Mouse (Mus musculus) spleen, adult 2 months (tissue): ENCODE data around the gene Gm49336. TPM values are rescaled to one million over a fixed set of nuclear protein-coding genes. Genes with fewer than 3 reads are reported as not detected.
A peak's percentile ranks its signal among the peaks of the same experiment; 100 is the strongest.

Experiments used
- DNase-seq, 2 experiments: peaks; one replicate each; pipeline versions ENCODE4 v3.0.0 to v3.0.0-alpha.2; 2012 to 2021; ENCODE audit warnings: low spot score in 2 of 2, low read depth in 1 of 2
- H3K27ac ChIP-seq: fragments of 200-500 bp; 2 replicates; pipeline ENCODE4 v1.5.1; 2012; ENCODE audit warnings: low read length, inconsistent platforms; ENCODE audit not compliant: insufficient read depth
- H3K27me3 ChIP-seq: fragments of 200-500 bp; 2 replicates; pipeline ENCODE4 v1.6.1; 2012; ENCODE audit warnings: mild to moderate bottlenecking, moderate library complexity, low read length, inconsistent platforms; ENCODE audit not compliant: control insufficient read depth, insufficient read depth
- H3K36me3 ChIP-seq: fragments of 200-500 bp; 2 replicates; pipeline ENCODE4 v1.6.1; 2012; ENCODE audit warnings: mild to moderate bottlenecking, low read length, inconsistent platforms; ENCODE audit not compliant: control insufficient read depth, insufficient read depth
- H3K4me1 ChIP-seq: fragments of 200-500 bp; 2 replicates; pipeline ENCODE4 v1.6.1; 2011; ENCODE audit warnings: inconsistent platforms; ENCODE audit not compliant: control insufficient read depth, insufficient read depth, insufficient read length
- H3K4me3 ChIP-seq: fragments of 200-500 bp; 2 replicates; pipeline ENCODE4 v1.5.1; 2011; ENCODE audit warnings: mild to moderate bottlenecking, inconsistent platforms; ENCODE audit not compliant: insufficient read depth, insufficient read length; ENCODE audit errors: extremely low read depth
- CTCF ChIP-seq: fragments of 200-500 bp; IDR thresholded peaks from 2 replicates; pipeline ENCODE4 v1.5.1; 2011; ENCODE audit warnings: mild to moderate bottlenecking, inconsistent platforms; ENCODE audit not compliant: insufficient read depth, insufficient read length, insufficient replicate concordance; ENCODE audit errors: extremely low read depth
- POLR2A ChIP-seq: fragments of 200-500 bp; IDR thresholded peaks from 2 replicates; pipeline ENCODE4 v1.6.1; 2011; ENCODE audit warnings: low read depth, low read length, inconsistent platforms
- WGBS: fragments of 180-500 bp; shearing (Covaris S2); methylation state at CpG from one replicate; pipeline ENCODE4 v1.1.7; 2018; 5-methylcytosine and 5-hydroxymethylcytosine counted together
- polyA plus RNA-seq: library from polyadenylated mRNA; depleted of rRNA; stranded (reverse); fragments of >200 nt; gene quantifications from 2 replicates; pipeline ENCODE4 v1.2.3, GENCODE M21; 2012; rRNA removed

Gm49336 gene
- polyA plus RNA-seq, 1 experiment, result 11.9 TPM

DNA sequence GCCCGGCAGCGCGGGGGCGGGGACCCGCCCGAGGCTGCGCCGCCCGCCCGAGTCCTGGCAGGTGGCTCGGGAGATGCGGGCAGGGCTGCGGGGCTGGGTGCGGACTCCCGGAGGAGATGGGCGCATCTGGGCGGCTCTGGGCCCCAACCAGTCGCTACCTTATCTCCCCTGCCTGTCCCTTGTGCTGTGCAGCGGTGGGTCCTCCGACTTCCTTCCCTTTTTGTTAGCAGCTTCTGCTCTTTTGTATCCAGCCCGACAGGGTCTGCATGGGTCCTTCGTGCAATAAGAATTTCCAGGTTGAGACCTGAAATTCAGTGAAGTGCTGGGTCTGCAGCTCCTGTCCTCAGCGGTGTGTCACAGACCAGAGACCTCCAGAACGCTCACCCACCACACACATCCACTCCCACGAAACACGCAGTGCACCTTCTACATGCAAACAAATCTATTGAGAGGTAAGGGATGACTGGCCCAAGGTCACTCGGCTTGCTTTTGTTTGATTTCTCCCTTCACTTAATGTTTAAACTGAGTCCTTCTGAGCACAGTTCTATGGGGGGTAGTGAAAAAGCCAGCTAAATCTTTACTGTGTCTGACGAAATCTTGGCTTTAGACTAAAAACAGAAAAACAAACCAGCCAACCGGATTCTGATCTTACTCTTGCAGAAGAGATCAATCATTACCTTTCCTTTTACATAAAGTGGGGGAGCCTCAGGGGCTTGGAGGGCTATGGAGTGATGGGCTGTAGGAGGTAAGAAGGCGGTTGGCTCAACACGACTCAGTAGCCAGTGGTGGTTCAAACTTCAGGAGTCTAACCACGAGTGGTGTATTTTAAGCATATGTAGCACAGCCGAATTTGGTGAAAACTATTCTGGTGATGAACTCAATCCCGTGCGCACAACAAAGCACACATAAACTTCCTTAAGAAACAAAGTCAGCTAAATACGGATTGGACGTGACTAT, 73.4 kb downstream of the Gm49336 start:
- peak overlapping the region; percentile 46; the same call in 1 of the 2 replicates for H3K4me3 ChIP-seq
- no peak for DNase-seq
- H3K4me1 ChIP-seq, result peaks cover 4% of the 10 kb centered on the region; the same call in 1 of the 2 replicates
- no peak overlapping the region for H3K27ac ChIP-seq
- TF ChIP-seq POLR2A, result no peak
- no peak for TF ChIP-seq CTCF
- 14% methylated on average over 37 of the region's 37 CpGs for WGBS
- H3K36me3 ChIP-seq, result no peaks in the 10 kb centered on the region
- peaks cover 11% of the 10 kb centered on the region for H3K27me3 ChIP-seq

DNA sequence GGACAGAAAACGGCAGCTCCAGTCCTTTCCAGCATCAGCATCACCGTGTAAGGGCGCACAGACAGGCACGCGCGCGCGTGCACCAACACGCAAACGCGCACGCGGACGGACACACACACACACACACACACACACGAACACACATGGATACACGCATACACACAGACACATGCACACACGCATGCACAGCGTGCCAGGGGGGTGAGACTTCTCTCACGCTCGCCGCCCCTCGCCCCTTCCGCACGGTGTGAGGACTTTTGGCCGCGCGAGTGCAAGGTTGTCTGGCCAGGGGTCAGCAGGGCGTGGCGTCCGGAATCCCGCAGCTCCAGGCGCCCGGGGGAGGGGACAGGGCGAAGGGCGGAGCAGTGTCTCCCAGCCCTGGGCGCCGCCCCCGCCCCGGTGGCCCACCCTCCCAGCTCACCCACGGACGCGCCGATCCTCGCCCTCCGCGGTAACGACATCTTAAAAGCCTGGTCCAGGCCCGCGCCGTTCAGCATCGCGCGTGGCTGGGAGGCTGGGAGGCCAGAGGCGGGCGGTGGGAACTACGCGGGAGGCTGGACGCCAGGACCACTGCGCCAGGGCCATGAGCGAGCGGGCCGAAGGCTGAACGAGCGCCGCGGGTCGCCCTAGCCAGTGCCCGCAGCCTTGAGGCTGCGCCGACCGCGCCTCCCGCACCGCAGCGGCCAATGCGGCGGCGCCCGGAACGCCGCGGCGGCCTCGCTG, 74.3 kb downstream of the Gm49336 start:
- Histone ChIP-seq H3K4me1 (peaks cover 4% of the 10 kb centered on the region; the same call in 1 of the 2 replicates), H3K36me3 (no peaks in the 10 kb centered on the region), H3K4me3 (peak overlapping the region; percentile 46), H3K27me3 (peaks cover 11% of the 10 kb centered on the region), H3K27ac (no peak overlapping the region)
- WGBS, result 2% methylated on average over 83 of the region's 84 CpGs
- no peak for TF ChIP-seq POLR2A
- no peak for TF ChIP-seq CTCF
- no peak for DNase-seq

DNA sequence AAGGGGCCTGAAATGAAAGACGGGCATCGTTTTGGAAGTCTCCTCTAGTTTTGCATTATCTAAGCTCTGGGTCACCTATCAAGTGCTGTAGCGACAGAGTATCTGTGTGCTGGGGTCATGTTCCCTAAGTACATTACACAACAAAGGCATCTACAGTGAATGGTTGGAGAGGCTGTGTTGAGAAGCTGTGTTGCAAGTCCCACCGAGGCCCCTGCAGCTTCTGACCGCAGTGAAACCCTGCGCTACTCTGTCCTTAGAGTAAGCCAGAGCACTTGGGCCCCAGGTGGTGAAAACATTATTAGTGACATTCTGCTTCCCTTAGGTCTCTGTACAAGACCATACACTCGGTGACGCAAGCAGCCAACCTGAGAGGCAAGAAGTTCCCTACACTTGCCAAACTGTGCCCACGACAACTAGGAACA, 74.8 kb downstream of the Gm49336 start:
- TF ChIP-seq CTCF (no peak), POLR2A (no peak)
- WGBS, result 28% methylated on average over 9 of the region's 9 CpGs
- peak overlapping the region; percentile 46; the same call in 1 of the 2 replicates for H3K4me3 ChIP-seq
- H3K27ac ChIP-seq, result no peak overlapping the region
- H3K4me1 ChIP-seq, result peaks cover 4% of the 10 kb centered on the region; the same call in 1 of the 2 replicates
- DNase-seq, result no peak
- peaks cover 11% of the 10 kb centered on the region for H3K27me3 ChIP-seq
- no peaks in the 10 kb centered on the region for H3K36me3 ChIP-seq

DNA sequence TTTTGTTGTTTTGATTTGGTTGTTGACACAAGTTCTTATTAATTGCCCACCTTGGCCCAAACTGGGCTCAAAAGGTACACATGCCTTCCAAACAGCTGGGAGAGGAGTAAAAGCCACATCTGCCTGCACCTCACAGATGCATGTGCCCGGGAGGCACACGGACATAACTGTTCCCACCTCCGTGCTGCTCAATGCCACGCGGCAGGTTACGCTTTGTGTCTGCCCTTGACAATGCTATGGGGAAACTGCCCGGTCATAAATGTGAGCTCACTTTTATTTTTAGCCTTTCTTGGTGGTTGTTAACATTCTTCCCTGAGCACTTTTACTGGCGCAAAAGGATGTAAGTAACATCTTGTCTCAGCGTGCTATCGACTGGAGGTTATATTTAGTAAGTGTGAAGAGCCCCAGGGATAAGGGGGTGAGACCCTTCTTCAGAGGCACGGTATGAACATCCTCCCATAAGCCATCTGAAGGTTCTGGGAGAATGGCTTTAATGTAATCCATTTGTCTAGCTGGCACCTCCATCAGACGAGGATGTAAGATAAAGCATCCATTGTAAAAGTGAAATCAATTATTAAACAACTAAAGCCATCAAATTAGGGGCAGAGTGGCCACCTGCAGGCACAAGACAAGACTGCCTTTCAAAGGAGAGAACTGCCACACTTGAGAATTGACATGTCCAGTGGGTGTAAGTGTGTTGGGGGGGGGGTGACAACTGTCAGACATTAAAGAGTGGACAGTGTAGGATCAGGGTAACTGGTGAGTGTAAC, 78.8 kb downstream of the Gm49336 start:
- DNase-seq, result no peak
- Histone ChIP-seq H3K27ac (no peak overlapping the region), H3K4me3 (no peak overlapping the region), H3K4me1 (peaks cover 4% of the 10 kb centered on the region; the same call in 1 of the 2 replicates), H3K36me3 (no peaks in the 10 kb centered on the region), H3K27me3 (peaks cover 8% of the 10 kb centered on the region)
- TF ChIP-seq POLR2A (no peak), CTCF (no peak)
- 67% methylated on average over 12 of the region's 12 CpGs for WGBS

DNA sequence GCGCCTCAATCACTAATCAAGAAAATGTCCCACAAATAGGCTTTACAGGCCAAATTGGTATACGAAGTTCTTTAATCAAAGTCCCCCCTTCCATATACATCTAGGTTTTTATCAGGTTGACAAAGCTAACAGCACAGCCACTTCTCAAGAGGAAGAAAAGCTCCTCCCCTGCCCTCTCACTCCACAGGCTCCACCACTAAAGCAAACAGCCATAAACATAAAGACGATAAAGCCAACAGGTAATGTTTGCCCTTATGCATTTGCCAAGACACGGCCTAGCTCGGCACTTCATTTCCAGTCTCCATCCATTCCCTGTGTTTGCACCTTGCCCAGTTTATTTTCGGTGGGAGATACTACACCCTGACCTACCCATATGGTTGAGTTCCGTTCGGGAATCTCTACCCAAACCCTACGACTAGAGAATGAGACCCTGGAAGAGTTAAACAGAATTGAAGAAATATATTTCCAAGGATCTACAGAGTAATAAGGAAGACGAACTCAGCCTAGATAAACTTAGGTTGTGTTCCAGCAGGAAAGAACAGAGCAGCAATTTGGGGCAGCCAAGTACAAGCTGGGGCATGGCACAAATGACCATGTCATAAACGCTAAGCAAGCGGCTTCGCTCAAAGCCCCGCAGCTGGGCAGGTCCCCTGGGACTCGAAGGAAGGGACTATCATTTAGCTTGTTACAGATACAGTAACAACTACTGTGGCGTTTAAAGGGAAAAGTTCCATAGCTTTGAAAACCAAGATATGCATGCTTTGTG, 80.3 kb downstream of the Gm49336 start:
- Histone ChIP-seq H3K36me3 (no peaks in the 10 kb centered on the region), H3K27ac (no peak overlapping the region), H3K4me3 (no peak overlapping the region), H3K27me3 (0 out of 2 replicates have a peak, but pooled peaks cover 2% of the 10 kb centered on the region), H3K4me1 (no peaks in the 10 kb centered on the region)
- no peak for DNase-seq
- 85% methylated on average over 16 of the region's 16 CpGs for WGBS
- no peak for TF ChIP-seq CTCF
- no peak for TF ChIP-seq POLR2A

DNA sequence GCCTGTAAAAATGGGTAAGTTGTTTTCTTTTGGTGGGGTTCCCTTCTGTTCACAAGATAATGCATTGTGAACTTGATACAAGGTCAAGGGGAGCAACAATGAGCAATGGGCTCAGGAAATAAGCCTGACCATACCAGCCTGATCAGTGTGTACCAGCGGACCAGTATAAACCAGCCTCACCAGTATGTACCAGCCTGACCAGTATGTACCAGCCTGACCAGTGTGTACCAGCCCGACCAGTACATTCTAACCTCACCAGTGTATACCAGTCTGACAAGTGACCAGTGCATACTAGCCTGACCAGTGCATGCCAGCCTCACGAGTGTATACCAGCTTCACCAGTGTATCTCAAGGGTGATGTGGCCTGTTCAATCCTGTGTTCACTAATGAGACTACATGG, 87.9 kb downstream of the Gm49336 start:
- TF ChIP-seq POLR2A (no peak), CTCF (no peak)
- Histone ChIP-seq H3K27ac (no peak overlapping the region), H3K4me3 (no peak overlapping the region), H3K36me3 (no peaks in the 10 kb centered on the region), H3K4me1 (no peaks in the 10 kb centered on the region), H3K27me3 (no peaks in the 10 kb centered on the region)
- whole genome bisulfite sequencing, result 90% methylated on average over 3 of the region's 3 CpGs
- DNase-seq, result no peak

Other genes with a start within 250 kb of the Gm49336 start
- gene Atp8a2, start 54.3 kb downstream of the Gm49336 start, polyA plus RNA-seq, result 0.31 and 0.32 TPM in 2 replicates
- not detected in 2 replicates for gene Nupl1, start 76 bp downstream of the Gm49336 start, polyA plus RNA-seq
- 9.5 and 10.2 TPM in 2 replicates for gene Mtmr6, start 13.7 kb upstream of the Gm49336 start, polyA plus RNA-seq
- 0.08 and 0.16 TPM in 2 replicates for gene Amer2, start 121.8 kb upstream of the Gm49336 start, polyA plus RNA-seq